Mouse (Mus musculus) heart, postnatal 4 days (tissue): Measurements from ENCODE around the gene Apold1. TPM values are rescaled to one million over a fixed set of nuclear protein-coding genes. Genes with fewer than 3 reads are reported as not detected.

Source experiments
- DNase-seq: peaks from one replicate; pipeline ENCODE4 v3.0.0; 2021
- total RNA-seq, 2 experiments: library from RNA; stranded (reverse); gene quantifications; 2 replicates each; pipeline ENCODE4 v1.2.3; 2021

Apold1 gene
- 10 to 100 TPM; 29.5 to 36.8 TPM for total RNA-seq

DNA sequence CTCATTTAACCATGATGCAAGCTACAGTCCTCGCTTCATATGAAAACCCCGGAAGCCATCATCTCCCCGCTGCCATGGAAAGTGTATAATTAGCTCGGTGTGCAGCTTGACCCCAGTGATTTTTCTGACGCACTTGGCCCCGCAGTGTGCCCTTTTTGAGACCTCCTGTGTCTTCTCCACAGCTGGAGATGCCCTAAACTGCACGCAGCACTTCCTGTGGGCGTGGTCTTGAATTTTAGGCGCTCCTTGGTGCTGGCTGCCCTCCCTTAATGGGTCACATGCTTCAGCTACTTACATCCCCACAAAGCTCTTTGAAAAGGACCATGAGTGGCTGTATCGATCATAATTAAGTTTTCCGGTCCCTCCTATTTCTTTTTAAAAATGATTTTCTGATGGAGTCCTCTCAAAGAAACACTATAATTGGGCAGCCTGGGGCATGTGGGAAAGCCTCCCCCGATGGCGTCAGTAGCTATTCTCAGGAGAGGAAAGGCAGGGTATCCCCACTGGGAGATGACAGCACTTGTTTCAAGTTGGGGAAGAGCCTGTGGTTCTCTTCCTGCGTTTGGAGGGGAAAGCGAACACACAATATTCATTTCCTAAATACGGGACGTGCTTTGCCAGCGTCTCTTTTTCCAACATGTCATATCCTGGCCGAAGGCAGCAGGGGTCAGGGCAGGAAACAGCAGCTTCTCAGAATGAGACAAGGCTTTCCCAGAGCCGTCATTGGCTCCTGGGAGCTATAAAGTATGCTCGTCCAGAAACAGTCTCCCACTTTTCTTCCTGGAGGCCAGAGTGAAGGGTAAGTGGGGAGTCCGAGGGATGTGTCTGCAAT, at the start of gene Apold1:
Apold1 (plus strand) TSS at position 488 of the 832 bp plus-strand sequence.
- DNase-seq = peak; percentile 68

DNA sequence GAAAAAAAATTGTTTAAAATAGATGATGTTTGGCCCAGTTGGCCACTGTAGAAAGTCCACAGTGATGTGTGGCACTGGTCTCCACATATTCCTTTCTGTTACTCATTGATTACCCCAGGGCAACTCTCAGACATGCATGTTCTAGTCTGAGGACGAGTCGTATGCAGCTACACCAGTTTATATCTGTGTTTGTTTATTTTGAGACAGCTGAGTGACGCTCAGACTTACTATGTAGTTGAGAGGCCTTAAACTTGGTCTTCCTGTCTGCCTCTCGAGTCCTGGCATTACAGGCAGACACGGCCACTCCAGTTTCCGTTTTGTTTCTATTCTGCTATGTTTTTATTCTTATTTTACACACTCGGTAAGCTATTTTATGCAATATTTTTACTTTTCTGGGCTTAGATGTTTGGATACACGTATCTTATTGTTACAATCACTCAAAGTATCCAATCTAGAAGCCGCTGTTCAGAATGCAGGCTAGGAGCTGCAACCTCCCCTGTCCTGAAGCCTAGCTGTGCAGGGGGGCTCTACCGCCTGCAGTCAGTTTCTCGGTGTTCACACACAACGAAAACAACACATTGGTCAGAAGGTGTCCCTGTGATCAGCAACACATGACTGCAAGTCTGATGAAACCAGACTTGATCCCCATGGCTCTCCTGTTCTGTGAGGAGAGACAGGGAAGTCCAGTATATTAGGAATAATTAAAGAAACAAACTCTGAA, 48.9 kb upstream of the Apold1 start:
- no peak for DNase-seq

DNA sequence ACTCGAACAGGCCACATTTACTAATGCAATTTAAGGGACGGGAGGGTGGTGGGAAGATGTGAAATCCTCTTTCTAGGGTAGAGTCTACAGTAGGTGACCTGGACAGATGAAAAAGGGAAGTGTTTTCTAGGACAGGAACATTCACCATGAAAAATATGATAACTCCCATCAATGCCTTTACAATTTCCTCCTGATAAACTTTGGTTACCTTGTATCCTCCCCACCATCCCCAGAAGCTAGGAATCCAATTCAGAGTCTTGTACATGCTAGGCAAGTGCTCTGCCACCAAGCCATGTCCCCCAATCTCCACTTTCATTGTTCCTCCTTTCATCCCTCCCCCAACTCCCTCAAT, 48.3 kb upstream of the Apold1 start:
- DNase-seq = no peak

DNA sequence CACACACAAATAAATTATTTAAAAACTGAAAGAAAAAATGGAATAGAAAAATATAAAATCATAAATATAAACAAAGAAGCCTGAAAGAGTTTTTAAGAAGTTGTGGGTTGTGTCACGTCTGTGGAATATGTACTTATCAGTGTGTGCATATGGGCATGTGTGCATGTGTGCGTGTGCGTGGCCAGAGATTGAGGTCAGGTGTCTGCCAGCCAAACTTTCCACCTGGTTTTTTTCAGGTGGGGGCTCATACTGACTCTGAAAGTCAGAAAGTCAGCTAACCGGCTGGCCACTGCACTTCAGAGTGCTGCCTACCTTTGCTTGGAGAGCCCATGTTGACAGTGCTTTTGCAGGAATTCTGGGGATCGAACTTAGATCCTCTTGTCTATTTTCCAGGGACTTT, 47.2 kb upstream of the Apold1 start:
- no peak for DNase-seq

DNA sequence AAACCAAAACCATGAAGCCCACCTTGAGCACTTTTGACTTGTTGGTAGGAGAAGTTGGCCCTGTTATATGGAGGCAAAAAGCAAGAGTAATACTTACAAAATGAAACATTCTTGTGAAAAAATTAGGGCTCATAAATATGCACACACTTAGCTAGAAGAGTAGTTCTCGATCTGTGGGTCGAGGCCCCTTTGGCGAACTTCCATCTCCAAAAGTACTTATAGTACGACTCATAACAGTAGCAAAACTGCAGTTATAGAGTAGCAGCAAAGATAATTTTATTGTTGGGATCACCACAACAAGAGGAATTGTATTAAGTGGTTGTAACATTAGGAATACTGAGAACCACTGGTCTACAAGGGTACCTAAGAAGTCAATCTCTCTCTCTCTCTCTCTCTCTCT, 41.7 kb upstream of the Apold1 start:
- DNase-seq = no peak

DNA sequence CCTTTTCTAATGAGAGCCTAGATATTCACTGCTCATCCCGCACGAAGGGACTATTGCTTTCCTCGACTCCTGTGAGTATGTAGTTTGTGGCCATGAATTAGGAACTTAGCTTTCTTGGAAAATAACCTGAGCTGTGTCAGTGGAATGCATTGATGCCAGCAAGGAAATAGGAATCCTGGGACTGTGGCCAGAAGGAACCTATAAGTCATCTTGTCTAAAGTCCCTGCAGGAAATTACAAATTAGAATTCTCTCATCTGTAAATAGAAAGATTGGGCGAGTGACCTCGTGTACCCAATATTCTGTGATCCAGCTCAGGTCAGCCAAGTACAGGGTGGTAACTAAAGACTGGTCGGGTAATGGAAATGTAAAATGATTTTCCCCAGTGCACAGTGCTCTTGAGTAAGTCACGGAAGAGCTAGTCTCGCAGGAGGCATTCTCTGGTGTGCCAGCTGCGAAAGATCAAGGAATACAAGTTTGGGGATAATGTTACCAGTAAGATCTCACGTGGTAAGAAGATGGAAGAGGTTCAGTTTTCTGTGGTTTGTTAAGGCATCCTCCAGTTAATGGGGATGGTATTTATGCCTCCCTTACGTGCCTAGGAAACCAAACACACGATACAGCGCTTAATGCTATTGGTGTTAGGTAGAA, 37.6 kb upstream of the Apold1 start:
- DNase-seq = no peak

DNA sequence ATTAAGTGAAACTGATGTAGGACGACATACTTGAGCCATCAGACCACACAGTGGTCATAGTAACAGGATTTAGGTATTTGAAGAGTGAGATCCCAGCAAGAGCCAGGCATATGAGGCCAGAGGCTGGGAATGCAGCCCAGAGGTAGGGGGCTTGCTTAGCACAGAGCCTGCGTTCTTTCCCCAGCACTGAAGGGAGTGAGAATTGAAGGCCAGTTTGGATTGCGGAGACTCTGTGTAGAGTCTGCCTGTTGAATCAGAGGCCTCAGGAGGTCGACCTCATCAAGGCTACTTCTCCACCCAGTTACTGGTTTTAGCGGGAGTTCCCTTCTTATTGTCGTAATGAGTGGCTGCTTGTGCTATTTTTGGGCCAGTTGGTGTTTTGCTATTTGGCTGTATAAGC, 35.5 kb upstream of the Apold1 start:
- no peak for DNase-seq

DNA sequence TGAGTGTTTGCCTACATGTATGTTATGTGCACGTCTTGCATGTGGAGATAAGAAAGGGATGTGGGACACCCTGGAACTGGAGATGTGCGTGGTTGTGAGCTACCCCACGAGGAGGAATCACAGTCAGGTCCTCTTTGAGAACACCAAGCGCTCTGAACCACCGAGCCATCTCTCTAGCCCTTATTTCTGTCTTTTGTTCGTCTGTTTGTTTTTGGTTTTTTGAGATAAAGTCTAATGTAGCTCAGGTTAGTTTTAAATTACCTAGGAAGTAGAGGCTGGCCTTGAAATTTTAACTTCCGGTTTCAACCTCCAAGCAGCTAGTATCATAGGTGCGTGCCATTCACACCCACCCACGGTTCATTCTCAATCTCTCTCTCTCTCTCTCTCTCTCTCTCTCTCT, 34.7 kb upstream of the Apold1 start:
- DNase-seq = no peak

DNA sequence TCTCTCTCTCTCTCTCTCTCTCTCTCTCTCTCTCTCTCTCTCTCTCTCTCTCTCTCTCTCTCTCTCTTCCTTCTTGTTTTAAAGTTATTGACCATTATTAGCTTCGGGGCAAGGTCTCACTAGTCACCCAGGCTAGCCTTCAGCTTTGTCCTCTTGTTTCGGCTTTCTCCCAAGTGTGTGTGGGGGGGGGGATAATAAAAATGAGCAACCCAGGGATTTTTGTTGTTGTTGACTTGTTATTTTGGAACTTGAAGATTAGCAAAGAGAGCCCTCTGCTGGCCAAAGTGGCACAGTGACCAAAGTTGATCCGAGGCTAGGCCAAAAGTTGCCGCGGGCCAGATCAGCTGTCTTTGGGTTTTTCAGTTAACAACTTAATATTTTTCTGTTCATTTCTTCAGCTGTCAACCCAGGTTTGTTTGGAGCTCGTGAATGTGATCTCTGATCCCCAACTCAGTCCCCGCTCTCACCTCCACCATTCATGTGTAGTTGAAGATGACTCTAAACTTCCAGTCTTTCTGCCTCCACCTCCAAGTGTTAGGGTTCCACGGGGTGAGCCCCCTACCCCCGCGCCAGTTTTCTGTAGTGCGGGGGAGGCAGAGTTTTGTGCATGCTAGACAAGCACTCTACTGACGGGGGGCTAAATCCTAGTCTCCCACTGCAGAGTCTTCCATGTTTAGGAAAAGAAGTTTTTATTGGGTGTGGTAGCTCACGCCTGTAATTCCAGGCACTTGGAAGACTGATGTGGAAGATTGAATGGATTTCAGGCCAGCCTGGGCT, 34.0 kb upstream of the Apold1 start:
- DNase-seq = peak; percentile 77

DNA sequence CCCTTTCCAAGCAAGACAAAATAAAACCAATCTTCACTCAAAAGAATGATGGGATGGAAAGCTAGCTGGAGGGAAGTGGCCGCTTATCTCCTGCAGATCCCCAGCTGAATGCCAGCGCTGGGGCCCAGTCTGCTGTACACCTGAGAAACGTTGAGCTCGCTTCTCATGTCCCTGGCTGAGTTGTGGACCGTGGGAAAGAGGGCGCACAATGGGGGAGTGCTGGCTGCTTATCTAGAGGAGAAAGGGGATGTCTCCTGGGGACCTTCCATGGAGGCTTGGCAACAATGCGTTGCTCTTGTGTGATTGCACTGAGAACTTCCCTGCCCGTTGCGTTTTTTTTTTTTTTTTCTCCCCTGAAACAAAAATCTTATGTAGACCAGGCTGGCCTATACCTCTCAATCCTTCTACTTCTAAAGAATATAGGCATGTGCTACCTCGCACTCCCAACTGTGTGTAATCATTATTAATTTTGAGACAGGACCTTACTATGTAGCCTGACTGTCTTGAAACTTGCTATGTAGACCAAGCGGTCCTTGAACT, 32.9 kb upstream of the Apold1 start:
- no peak for DNase-seq

DNA sequence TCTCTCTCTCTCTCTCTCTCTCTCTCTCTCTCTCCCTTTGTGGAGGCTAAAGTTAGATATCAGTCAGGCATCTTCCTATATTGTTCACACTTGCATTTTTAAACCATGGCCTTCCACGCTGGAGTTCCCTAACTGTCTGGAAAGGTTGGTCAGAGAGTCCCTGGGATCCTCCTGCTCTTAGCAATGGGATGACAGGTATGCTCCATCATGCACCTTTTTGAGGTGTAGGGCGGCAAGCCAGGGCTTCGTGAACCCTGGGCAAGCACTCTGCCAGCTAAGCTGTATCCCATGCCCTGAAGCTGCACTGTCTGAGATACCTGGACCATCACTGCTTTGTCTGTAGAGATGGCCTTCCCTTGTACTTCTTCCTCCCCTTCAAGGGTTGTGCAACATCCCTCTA, 32.3 kb upstream of the Apold1 start:
- no peak for DNase-seq

DNA sequence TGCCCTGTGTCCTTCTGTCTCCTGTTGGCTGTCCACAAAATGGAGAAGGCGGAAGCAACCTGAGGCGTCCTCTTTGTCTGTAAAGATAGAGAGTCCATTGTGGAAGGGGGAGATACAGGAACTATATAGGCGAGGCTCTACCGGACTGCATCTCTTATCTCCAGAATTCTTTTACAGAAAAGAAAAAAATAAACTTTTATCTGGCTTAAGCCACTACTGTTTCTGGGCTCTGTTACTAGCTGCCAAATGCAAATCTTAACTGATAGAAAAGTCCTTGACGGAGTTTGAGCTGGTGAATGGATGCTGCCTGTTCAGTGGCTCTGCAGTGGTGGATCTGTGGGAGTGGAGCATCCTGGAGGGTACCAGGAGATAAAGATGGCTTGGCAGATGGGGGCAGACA, 30.2 kb upstream of the Apold1 start:
- no peak for DNase-seq

DNA sequence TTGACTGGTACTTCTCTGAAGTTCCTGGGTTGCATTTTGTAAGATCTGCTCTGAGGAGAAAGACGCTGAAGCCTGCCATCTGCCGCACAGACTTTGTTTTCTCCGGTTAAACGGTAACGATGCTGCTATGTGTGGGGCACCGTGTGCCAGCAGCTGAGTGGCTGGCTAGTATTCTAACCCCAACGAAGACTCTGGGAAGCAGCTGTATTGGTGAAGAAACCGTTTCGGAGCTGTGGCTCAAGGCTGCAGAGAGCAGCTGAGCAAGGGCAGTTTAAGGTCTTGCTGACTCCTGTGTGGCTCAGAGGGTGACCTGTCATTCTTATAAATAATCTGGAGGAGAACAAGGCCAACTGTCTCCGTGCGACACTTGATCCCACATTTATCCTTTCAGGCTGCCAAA, 27.5 kb upstream of the Apold1 start:
- DNase-seq = no peak

DNA sequence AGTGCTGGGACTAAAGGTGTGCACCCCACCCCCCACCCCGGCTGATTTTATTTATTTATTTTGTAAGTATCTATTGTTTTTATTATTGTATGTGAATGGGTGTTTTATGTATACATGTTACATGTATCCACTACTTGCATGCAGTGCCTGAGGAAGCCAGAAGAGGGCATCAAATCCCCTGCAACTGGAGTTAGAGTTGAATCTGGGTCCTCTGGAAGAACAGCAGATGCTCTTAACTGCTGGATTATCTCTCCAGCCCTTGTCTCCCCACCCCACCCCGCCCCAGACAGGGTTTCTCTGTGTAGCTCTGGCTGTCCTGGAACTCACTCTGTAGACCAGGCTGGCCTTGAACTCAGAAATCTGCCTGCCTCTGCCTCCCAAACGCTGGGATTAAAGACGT, 25.1 kb upstream of the Apold1 start:
- no peak for DNase-seq

DNA sequence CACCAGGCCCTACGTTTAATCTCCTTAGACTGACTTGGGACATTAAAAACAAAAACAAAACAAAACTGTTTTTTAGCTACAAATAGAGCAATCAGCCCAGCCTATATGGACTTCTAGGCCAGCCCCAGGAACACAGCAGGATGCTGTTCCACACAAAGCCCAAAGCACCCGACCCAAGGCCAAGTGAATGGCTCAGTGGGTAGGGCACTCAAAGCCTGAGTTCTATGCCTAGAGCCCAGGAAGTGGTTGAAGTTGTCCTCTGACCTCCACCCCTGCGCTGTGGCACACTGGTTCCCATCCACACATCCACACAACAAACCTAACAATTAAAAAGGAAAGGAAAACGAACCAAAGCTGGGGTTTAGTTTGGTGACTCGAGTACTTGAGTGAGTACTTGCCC, 20.2 kb upstream of the Apold1 start:
- no peak for DNase-seq

DNA sequence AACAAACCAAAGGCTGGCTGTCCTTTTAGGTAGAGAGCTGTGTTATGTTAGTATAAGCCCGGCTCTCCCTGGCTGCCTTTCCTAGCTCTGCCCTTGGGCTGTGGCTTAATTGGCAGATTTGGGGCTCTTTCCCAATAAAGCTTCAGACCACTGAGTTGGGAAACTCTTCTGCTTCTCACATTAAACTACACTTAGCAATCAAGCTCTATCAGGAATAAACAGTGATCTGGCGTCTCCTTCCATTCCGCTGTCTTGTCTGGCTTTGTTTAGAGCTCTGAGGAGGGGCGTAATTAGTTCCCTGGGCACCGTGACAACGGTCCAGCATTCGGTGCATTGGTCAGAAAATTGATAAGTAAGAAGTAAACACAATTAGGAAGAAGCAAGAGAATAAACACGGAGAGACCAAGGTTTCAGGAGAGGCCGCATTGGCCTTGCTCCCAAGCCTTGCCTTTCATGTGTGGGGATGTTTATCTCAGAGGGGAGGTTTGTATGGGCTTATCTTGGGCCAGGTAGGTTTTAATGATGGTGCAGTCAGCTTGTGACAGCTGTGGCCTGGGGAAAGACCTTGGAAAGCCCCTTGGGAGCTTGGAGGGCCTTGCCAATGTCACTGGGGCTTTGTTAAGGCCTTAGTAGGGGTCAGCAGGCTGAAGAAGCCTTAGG, 19.5 kb upstream of the Apold1 start:
- DNase-seq = no peak

DNA sequence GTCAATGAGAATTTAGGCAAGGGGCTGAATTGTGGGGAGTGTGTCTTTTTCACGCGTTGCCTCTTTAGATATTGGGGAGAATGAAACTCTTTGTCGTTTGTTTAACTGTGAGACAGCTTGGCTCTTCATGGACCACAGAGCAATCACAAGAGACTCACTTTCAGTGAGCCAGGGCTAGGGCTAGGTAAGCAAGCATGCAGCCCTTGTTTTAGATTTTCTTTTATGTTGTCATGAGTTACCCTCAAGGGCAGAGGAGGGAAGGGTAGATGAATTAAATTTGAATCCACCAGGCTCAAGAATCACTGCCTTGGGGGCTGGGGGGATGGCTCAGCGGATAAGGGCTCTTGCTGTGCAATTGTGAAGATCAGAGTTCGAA, 19.0 kb upstream of the Apold1 start:
- DNase-seq = no peak

DNA sequence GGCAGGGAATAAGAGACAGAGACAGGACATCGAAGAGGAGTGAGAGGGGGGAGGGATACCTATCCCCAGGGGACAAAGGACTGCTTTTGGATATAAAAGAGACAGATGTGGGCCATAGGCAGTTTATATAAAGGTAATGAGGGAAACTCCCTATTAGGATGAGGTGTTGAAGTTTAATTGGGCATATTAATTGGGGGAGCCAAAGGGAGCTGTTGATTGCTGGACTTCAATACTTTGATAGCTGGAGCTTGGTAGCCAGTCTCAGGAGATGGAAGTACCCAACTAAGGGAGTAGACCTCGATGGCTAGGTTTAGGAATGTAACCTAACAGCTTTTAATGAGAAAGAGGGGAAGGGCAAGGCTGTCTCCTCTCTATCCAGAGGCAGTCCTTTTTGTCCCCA, 17.6 kb upstream of the Apold1 start:
- DNase-seq = no peak

DNA sequence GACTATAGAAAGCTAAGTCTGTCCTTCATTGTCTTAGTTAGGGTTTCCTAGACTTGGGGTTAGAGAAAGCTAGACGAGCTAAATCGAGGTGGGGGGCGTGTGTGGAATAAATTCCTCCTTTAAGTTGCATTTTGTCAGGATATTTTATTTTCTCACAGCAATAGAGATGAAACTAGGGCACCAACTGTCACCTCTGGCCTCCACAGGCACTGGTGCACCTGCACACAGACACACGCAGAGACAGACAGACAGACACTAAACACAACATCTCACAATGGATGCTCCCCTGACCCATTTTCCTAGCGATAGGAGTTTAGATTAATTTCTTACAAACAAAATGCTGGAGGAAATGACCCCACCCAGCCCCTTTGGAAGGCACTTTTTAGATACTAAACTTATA, 14.8 kb upstream of the Apold1 start:
- no peak for DNase-seq

DNA sequence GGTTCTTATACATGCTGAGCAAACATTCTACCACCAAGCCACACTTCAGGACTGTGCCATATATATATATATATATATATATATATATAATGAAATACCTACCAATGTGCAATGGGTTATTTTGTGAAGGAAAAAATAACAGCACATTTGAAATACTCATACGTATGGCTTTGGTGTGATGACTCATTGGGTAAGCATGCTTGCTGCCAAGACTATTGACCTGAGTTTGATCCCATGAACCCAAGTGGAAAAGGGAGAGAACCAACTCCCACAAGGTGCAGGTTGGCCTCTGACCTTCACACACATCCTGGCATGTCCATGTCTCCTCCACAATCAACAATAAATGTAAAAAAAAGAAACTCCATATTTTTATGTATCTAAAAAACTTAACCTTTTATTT, 13.2 kb upstream of the Apold1 start:
- no peak for DNase-seq

DNA sequence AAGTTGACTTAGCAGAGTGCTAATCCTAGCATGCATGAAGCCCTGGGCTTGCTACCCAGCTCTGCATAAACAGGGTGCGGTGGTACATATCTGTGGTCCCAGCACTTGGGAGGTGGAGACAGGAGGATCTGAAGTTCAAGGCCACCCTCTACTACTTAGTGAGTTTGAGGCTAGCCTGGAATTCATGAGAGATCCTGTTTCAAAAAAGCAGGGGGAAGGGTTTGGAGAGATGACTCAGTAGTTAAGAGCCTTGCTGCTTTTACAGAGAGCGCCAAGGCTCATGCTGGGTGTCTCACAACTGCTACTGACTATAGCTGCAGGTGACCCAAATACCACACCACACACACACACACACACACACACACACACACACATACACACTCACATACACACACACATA, 12.0 kb upstream of the Apold1 start:
- DNase-seq = no peak

DNA sequence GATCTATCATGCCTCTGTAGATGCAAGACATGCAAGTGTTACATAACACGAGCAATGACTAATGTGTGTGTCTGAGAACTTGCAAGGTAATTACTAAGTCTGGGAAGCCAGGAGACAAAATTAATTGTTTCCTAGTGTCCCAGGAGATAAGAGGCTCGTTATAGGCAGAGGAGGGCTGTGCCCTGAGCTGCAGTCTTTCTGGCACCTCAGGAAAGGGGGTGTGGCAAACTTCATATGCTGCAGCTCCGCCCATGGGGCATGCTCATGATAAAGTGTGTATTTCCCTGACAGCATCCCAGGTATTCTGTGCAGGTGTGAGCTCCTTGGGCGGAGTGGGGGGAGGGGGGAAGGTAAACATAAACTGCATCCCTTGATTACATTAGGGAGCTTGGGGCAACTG, 9.4 kb upstream of the Apold1 start:
- DNase-seq = no peak
